Mouse (Mus musculus): ENCODE results near the gene F8.
A peak's percentile ranks its signal among the peaks of the same experiment; 100 is the strongest.

F8 gene

GRCm38 (mm10) chrX:75143124-75143555 lies 239.3 kb downstream of the F8 start:
- DNase-seq (ENCODE audit: inconsistent age in 2 of 2, low spot score in 1 of 2), result peak; percentile 20 to 55

GRCm38 (mm10) chrX:75138182-75138581 lies 244.2 kb downstream of the F8 start:
- DNase-seq (ENCODE audit: inconsistent age in 2 of 2, low spot score in 1 of 2), result no peak

- DNase-seq (ENCODE audit: inconsistent age in 2 of 2, low spot score in 1 of 2), result peak in 1 of 2 experiments; percentile 31
Observed at GRCm38 (mm10) chrX:75137729-75138128, 244.7 kb downstream of the F8 start.

- peak in 1 of 2 experiments; percentile 58 for DNase-seq (ENCODE audit: inconsistent age in 2 of 2, low spot score in 1 of 2)
Observed at GRCm38 (mm10) chrX:75136938-75137337, 245.5 kb downstream of the F8 start.

GRCm38 (mm10) chrX:75130467-75131160 lies 251.8 kb downstream of the F8 start, which contains the start of gene Mpp1:
Mpp1 (minus strand) TSS chrX:75131016.
- peak; percentile 82 to 95 for DNase-seq (ENCODE audit: inconsistent age in 2 of 2, low spot score in 1 of 2)

- DNase-seq (ENCODE audit: inconsistent age in 2 of 2, low spot score in 1 of 2), result no peak
Observed at GRCm38 (mm10) chrX:75129474-75129873, 252.9 kb downstream of the F8 start.

GRCm38 (mm10) chrX:75128333-75128980 lies 254.0 kb downstream of the F8 start:
- DNase-seq (ENCODE audit: inconsistent age in 2 of 2, low spot score in 1 of 2), result peak in 1 of 2 experiments; percentile 54

- DNase-seq (ENCODE audit: inconsistent age in 2 of 2, low spot score in 1 of 2), result no peak
Observed at GRCm38 (mm10) chrX:75126893-75127292, 255.5 kb downstream of the F8 start.

- no peak for DNase-seq (ENCODE audit: inconsistent age in 2 of 2, low spot score in 1 of 2)
Observed at GRCm38 (mm10) chrX:75125606-75126005, 256.8 kb downstream of the F8 start.
